Mouse (Mus musculus): ENCODE results near the gene 2310039H08Rik. TPM values are rescaled to one million over a fixed set of nuclear protein-coding genes. Genes with fewer than 3 reads are reported as not detected.
"Not testable (repeated sequence)": the region's sequence is repeated elsewhere in the genome, so short reads cannot be mapped to it uniquely, and the experiment has no call there.

Gene 2310039H08Rik
- polyA plus RNA-seq, 1 experiment from 2014 or later, result 54.8 TPM

DNA sequence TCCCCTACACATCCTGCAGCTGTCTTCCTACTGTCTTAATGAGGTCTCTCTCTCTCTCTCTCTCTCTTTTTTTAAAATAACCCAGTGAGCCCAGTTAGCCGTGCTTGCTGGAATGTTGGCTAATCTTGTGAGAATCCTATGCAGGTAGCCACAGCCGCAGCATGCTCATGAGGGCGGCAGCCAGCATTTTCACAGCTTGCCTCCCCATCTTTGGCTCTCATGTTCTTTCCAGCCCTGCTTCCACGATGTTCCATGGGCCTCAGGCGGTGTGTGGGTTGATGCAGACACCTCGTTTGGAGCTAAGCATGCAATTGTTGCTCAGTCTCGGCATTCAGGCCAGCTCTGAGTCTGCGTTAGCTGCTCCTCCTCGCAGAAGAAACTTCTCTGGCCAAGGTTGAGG, 7.5 kb upstream of the 2310039H08Rik start:
- not testable (repeated sequence) for H3K27ac ChIP-seq; H3K9ac ChIP-seq; H3K9me3 ChIP-seq; H3K4me2 ChIP-seq (replicated peaks); ATAC-seq (ENCODE audit: insufficient number of reproducible peaks, insufficient read depth, low FRiP score, low TSS enrichment); H3K4me1 ChIP-seq; H3K4me3 ChIP-seq; H3K27me3 ChIP-seq; H3K36me3 ChIP-seq
- 71% methylated on average over 9 of the region's 9 CpGs for WGBS

DNA sequence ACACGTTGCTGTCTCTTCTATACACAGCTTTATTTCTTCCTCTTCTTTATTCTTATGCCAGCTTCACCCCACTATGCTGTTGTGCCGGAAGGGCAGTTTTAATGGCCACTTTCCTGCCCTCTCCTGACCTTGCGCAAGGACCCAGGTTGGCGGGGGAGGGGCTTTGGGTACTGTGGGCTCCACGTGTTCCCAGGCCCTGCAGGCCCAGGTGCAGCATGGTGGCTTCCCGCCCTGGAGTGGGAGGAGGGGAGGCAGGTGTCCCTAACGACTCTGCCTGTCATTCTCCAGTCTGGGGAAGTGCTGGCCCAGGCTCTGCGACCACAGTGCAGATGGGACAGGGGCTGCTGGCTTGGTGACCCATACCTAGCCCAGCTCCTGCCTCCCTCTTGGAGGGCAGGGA, 4.6 kb upstream of the 2310039H08Rik start:
- WGBS, result 47% methylated on average over 8 of the region's 8 CpGs
- Histone ChIP-seq H3K27ac (no peak overlapping the region), H3K27me3 (no peaks in the 10 kb centered on the region), H3K9ac (no peak overlapping the region), H3K4me3 (no peak overlapping the region), H3K4me1 (peaks cover 7% of the 10 kb centered on the region; the same call in 1 of the 2 replicates), H3K9me3 (no peaks in the 10 kb centered on the region), H3K4me2 (replicated peaks) (no peak overlapping the region), H3K36me3 (no peaks in the 10 kb centered on the region)
- no peak for ATAC-seq (ENCODE audit: insufficient number of reproducible peaks, insufficient read depth, low FRiP score, low TSS enrichment)

DNA sequence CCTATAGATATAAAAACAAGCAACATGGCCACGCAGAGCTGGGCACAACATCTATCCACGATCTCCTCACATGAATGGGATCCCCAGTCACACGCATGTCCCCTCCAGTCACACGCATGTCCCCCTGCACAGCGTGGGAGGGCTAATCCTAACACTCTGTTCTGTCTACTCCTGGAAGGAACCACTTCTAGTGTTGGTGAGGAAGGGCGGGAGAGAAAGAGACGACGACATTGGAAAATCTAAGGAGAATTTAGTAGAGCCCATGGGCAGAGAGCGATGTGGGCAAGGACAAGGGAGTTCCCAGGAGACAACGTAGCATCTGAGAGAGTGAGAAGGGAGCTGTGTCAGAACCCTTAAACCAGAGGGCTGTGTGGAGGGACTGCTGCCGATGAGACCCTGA, 1.9 kb upstream of the 2310039H08Rik start:
- peaks cover 14% of the 10 kb centered on the region; the same call in 1 of the 2 replicates for H3K4me1 ChIP-seq
- 92% methylated on average over 11 of the region's 11 CpGs for WGBS

DNA sequence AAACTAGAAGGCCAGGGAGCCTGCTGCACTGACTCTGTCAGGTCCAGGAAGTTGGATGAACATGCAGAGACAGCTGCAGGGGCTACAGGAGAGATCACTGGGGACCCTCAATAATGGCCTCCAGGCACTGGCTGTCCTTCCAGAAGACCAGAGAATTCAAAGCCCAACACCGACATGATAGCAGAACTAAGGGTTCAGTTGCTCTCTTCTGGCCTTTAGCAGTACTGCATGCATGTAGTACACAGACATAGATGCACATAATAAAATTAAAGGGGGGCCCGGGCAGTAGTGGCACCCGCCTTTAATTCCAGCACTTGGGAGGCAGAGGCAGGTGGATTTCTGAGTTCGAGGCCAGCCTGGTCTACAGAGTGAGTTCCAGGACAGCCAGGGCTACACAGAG, 1.4 kb upstream of the 2310039H08Rik start:
- H3K9me3 ChIP-seq, result no peaks in the 10 kb centered on the region
- peaks cover 21% of the 10 kb centered on the region for H3K36me3 ChIP-seq
- H3K4me1 ChIP-seq, result peaks cover 14% of the 10 kb centered on the region; the same call in 1 of the 2 replicates
- H3K4me2 ChIP-seq (replicated peaks), result no peak overlapping the region
- no peak overlapping the region for H3K4me3 ChIP-seq
- no peaks in the 10 kb centered on the region for H3K27me3 ChIP-seq
- ATAC-seq (ENCODE audit: insufficient number of reproducible peaks, insufficient read depth, low FRiP score, low TSS enrichment), result no peak
- no peak overlapping the region for H3K9ac ChIP-seq
- WGBS, result 87% methylated on average over 4 of the region's 4 CpGs
- no peak overlapping the region for H3K27ac ChIP-seq

More for the DNA sequence above, 1.9 kb upstream of the 2310039H08Rik start:
- Histone ChIP-seq H3K4me2 (replicated peaks) (no peak overlapping the region), H3K27ac (no peak overlapping the region), H3K9ac (no peak overlapping the region), H3K9me3 (no peaks in the 10 kb centered on the region), H3K36me3 (peaks cover 16% of the 10 kb centered on the region), H3K4me3 (no peak overlapping the region), H3K27me3 (no peaks in the 10 kb centered on the region)
- ATAC-seq (ENCODE audit: insufficient number of reproducible peaks, insufficient read depth, low FRiP score, low TSS enrichment), result no peak

DNA sequence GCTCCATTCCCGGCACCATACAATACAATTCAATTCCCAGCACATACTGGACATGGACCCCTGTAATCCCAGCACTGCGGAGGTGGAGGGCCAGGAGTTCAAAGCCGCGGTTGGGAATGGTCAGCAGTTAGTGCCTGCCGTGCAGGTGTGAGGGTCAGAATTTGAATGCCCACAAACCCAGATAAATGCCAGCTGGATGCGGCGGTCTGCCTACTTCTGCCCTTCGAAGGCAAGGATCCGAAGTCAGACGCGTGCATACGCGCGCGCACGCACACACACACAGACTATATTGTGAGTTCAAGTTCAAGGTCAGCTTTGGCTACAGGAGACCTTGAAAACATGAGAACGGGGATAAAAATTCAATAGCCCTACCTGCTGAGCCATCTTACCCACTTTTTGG, 819 bp upstream of the 2310039H08Rik start:
- H3K27me3 ChIP-seq, result no peaks in the 10 kb centered on the region
- ATAC-seq (ENCODE audit: insufficient number of reproducible peaks, insufficient read depth, low FRiP score, low TSS enrichment), result no peak
- 65% methylated on average over 17 of the region's 17 CpGs for WGBS
- peak overlapping the region; percentile 68 for H3K4me3 ChIP-seq
- peak overlapping the region; percentile 74 for H3K4me2 ChIP-seq (replicated peaks)
- H3K36me3 ChIP-seq, result peaks cover 27% of the 10 kb centered on the region
- H3K4me1 ChIP-seq, result peaks cover 14% of the 10 kb centered on the region; the same call in 1 of the 2 replicates
- H3K27ac ChIP-seq, result peak overlapping the region; percentile 79; the same call in 1 of the 2 replicates
- peak overlapping the region; percentile 69 for H3K9ac ChIP-seq
- no peaks in the 10 kb centered on the region for H3K9me3 ChIP-seq

DNA sequence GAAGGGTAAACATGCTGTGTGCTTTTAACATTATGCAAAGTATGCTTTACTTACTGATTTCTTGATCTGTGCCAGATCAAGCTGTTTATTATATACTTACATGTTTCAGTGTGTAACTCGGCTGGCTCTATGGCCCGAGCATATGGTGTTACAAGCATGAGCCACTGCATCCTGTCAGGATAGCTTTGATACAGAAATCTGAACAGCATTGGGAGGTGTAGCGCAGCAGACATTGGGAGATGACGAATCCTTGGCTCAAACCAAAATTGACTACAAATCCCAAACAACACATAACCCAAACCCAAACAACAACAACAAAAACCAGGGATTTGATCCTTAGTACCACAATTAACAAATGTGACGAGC, 414 bp upstream of the 2310039H08Rik start:
- no peaks in the 10 kb centered on the region for H3K27me3 ChIP-seq
- WGBS, result 5% methylated on average over 5 of the region's 5 CpGs
- H3K4me2 ChIP-seq (replicated peaks), result peak overlapping the region; percentile 74
- peak overlapping the region; percentile 69 for H3K9ac ChIP-seq
- no peak for ATAC-seq (ENCODE audit: insufficient number of reproducible peaks, insufficient read depth, low FRiP score, low TSS enrichment)
- no peaks in the 10 kb centered on the region for H3K9me3 ChIP-seq
- H3K4me3 ChIP-seq, result peak overlapping the region; percentile 68
- H3K36me3 ChIP-seq, result peaks cover 30% of the 10 kb centered on the region
- H3K27ac ChIP-seq, result peak overlapping the region; percentile 79
- peaks cover 14% of the 10 kb centered on the region; the same call in 1 of the 2 replicates for H3K4me1 ChIP-seq

DNA sequence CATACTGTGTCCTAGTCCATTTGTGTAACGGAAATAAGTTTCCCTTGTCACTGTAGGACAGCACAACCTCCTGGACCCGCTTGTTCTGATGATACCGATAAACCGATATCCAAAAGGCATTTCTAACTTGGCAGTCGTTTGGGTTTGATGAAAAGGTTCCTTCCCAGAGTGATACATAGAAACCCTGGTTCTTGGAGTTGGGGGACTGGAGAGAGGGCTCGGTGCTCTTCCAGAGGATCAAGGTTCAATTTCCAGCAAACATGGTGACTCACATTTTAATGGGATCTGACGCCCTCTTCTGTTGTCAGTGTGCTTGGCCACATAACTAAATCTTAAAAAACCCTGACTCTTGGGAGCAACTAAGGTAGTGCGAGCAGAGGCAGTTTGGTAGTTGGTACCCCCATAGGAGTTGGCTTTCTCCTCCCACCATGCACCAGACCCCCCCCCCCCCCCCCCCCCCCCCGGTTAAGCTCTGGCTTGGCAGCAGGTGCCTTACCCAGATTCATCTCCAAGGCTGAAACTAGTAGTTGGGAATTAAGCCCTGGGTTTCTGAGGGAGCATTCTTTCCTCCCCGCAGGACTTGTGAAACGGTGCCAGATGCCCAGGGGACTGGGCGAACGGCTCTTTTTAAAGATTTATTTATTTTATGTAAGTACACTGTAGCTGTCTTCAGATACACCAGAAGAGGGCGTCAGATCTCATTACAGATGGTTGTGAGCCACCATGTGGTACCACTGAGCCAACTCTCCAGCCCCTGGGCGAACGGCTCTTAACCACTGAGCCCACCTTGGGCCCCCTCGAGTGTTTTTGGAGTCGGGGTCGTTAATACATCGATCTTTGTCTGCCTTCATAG, 1.1 kb downstream of the 2310039H08Rik start:
- Histone ChIP-seq H3K4me3 (peak overlapping the region; percentile 68), H3K27ac (peak overlapping the region; percentile 79)
- no peak for ATAC-seq (ENCODE audit: insufficient number of reproducible peaks, insufficient read depth, low FRiP score, low TSS enrichment)

DNA sequence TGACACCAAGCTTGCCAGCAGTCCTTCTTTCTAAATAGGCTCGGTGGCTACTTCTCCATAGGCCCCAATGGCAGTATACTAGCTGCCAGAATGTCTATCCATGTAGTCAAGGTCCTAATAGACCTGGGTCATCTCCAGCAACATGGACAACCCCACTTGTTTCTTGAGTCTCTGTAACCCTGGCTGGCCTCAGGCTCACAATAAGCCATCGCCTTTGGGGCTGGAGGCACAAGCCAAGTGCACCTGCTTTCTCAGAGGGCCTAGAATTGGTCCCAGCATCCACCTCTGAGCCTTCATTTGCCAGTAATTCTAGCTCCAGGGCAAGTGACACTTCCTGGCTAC, 1.7 kb downstream of the 2310039H08Rik start:
- no peak for ATAC-seq (ENCODE audit: insufficient number of reproducible peaks, insufficient read depth, low FRiP score, low TSS enrichment)
- peaks cover 51% of the 10 kb centered on the region for H3K36me3 ChIP-seq
- 44% methylated on average over 2 of the region's 2 CpGs for WGBS
- H3K4me2 ChIP-seq (replicated peaks), result peak overlapping the region; percentile 74
- no peak overlapping the region for H3K27ac ChIP-seq
- H3K4me1 ChIP-seq, result peaks cover 14% of the 10 kb centered on the region; the same call in 1 of the 2 replicates
- no peaks in the 10 kb centered on the region for H3K9me3 ChIP-seq
- H3K9ac ChIP-seq, result 0 out of 2 replicates have a peak overlapping the region, but pooled peaks have one; percentile 30
- H3K27me3 ChIP-seq, result no peaks in the 10 kb centered on the region
- peak overlapping the region; percentile 68; the same call in 1 of the 2 replicates for H3K4me3 ChIP-seq

More for the DNA sequence above, 1.1 kb downstream of the 2310039H08Rik start:
- H3K4me2 ChIP-seq (replicated peaks), result peak overlapping the region; percentile 74
- H3K36me3 ChIP-seq, result peaks cover 45% of the 10 kb centered on the region
- WGBS, result 11% methylated on average over 19 of the region's 20 CpGs
- no peaks in the 10 kb centered on the region for H3K9me3 ChIP-seq
- H3K9ac ChIP-seq, result peak overlapping the region; percentile 69
- peaks cover 14% of the 10 kb centered on the region; the same call in 1 of the 2 replicates for H3K4me1 ChIP-seq
- H3K27me3 ChIP-seq, result no peaks in the 10 kb centered on the region

DNA sequence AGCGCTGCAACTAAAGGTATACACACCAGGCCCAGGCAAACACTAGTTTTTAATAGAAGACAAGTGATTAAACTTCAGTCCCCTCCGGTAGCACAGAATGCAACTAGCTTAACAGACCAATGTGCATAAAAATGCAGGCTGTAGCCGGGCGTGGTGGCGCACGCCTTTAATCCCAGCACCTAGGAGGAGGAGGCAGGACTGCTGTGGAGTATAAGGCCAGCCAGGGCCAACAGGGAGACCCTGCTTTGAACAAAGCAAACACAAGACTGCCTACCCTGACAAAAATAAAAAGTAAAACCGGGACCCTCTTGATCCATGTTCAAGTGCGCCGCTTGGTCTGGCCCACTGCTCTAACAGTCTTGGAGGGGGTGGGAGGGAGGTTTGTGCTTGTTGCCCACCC, 2.6 kb downstream of the 2310039H08Rik start:
- no peak for ATAC-seq (ENCODE audit: insufficient number of reproducible peaks, insufficient read depth, low FRiP score, low TSS enrichment)
- Histone ChIP-seq H3K9me3 (no peaks in the 10 kb centered on the region), H3K4me3 (no peak overlapping the region), H3K9ac (no peak overlapping the region), H3K4me2 (replicated peaks) (no peak overlapping the region), H3K4me1 (peaks cover 14% of the 10 kb centered on the region; the same call in 1 of the 2 replicates), H3K36me3 (peaks cover 59% of the 10 kb centered on the region), H3K27me3 (no peaks in the 10 kb centered on the region), H3K27ac (no peak overlapping the region)
- WGBS, result 94% methylated on average over 9 of the region's 9 CpGs

DNA sequence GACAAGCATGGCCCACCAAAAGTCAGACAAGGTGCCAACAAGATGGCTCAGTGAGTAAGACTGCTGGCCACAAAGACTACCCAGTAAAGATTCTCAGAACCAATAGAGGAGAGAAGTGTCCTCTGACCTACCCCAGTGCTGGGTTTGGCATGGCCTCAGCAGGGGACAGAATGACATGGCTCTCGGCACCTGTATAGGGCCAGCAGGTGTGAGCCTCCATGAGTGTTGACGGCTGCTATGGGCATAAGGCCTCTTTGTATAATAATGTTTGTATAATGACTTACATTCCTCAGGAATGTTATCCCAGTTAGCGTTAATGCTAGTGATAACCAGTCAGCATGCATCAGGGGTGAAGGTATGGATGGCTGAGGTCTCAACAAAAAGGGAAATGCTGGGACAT, 3.7 kb downstream of the 2310039H08Rik start:
- no peak overlapping the region for H3K27ac ChIP-seq
- no peaks in the 10 kb centered on the region for H3K27me3 ChIP-seq
- no peak for ATAC-seq (ENCODE audit: insufficient number of reproducible peaks, insufficient read depth, low FRiP score, low TSS enrichment)
- H3K9me3 ChIP-seq, result no peaks in the 10 kb centered on the region
- H3K4me2 ChIP-seq (replicated peaks), result no peak overlapping the region
- 81% methylated on average over 3 of the region's 3 CpGs for WGBS
- peaks cover 66% of the 10 kb centered on the region for H3K36me3 ChIP-seq
- H3K9ac ChIP-seq, result no peak overlapping the region
- H3K4me1 ChIP-seq, result peaks cover 15% of the 10 kb centered on the region
- H3K4me3 ChIP-seq, result no peak overlapping the region

DNA sequence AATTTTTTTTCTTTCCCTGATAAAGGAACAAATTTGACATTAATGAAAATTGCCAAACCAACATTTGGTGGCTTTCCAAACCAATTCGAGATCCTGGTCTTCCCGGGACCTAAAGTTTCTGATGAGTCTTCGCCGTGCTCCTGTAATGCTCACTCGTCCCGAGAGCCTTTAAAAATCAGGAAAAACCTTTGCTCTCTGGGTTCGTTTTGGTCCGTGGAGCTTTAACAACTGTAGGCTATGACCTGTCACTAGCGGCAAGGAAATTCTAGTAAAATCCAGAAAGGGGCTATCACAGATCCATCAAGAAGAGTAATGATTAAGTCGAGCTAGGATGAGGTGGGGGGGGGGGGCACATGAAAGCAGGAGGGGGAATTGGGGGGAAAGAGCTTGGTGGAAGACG, 9.4 kb downstream of the 2310039H08Rik start:
- Histone ChIP-seq H3K4me3 (peak overlapping the region; percentile 68), H3K9me3 (no peaks in the 10 kb centered on the region), H3K36me3 (peaks cover 37% of the 10 kb centered on the region), H3K4me2 (replicated peaks) (peak overlapping the region; percentile 66), H3K27me3 (no peaks in the 10 kb centered on the region), H3K4me1 (peaks cover 6% of the 10 kb centered on the region), H3K27ac (peak overlapping the region; percentile 86), H3K9ac (peak overlapping the region; percentile 78)
- 5% methylated on average over 11 of the region's 11 CpGs for WGBS
- no peak for ATAC-seq (ENCODE audit: insufficient number of reproducible peaks, insufficient read depth, low FRiP score, low TSS enrichment)
